Comparison of ENCODE assay signal across 10 mouse cellular contexts in genomic region chr8:114973002-114973461, GRCm38 (mm10).
DNase-seq lines count a peak whose midpoint lies in the region; ATAC-seq lines count a peak whose summit lies in the region.
"Had no signal": no experiment of that assay in that cellular context is flagged by ENCODE, and none has a peak within 500 bp of the region (broad histone marks: within the 10 kb centered on the region; RNA-seq: fewer than 3 reads in every experiment).

No protein-coding gene starts in this region.

- peak; percentile 3 to 8 for DNase-seq in frontal cortex, adult 2 months (ENCODE audit: extremely low spot score in 1 of 2, low spot score in 1 of 2)
- no peak for DNase-seq in frontal cortex, postnatal 25 days (ENCODE audit: low spot score in 2 of 2)
- peak; percentile 17 for DNase-seq in thymus, postnatal 0 days (ENCODE audit: low spot score)
- no peak for DNase-seq in thymus, adult 18-20 months
- DNase-seq in intestine, embryonic 14.5 days (ENCODE audit: low spot score) = no peak
- no peak for DNase-seq in layer of hippocampus, adult 11-12 months (ENCODE audit: low spot score)
- no peak for DNase-seq in ovary, postnatal 36 days (ENCODE audit: low spot score)

- no peak overlapping the region for H3K27ac ChIP-seq in intestine, embryonic 14.5 days (ENCODE audit: low read depth)
- H3K27ac ChIP-seq: macrophage had no signal

- H3K4me2 ChIP-seq in intestine, embryonic 14.5 days (ENCODE audit: low read length) = no peak overlapping the region

- ATAC-seq in intestine, embryonic 14.5 days (replicated peaks; ENCODE audit: low FRiP score, low TSS enrichment, low read depth) = peak; percentile 43; the same call in 1 of the 2 replicates
- no peak for ATAC-seq in erythroid progenitor cell, adult 5-6 weeks (replicated peaks; ENCODE audit: low FRiP score, poor library complexity, severe bottlenecking)

- peaks cover 5% of the 10 kb centered on the region; the same call in 1 of the 2 replicates for H3K9me3 ChIP-seq in intestine, embryonic 14.5 days (ENCODE audit: control insufficient read depth, low read length)

- no peaks in the 10 kb centered on the region for H3K36me3 ChIP-seq in intestine, embryonic 14.5 days (ENCODE audit: control insufficient read depth, insufficient read depth, low read length)

- peaks cover 9% of the 10 kb centered on the region for H3K4me1 ChIP-seq in intestine, embryonic 14.5 days (replicated peaks; ENCODE audit: control insufficient read depth, insufficient read depth, low read length)

- 28% methylated on average over 12 of the region's 12 CpGs for WGBS in intestine, embryonic 14.5 days

- H3K4me3 ChIP-seq in intestine, embryonic 14.5 days (ENCODE audit: low read depth, low read length) = no peak overlapping the region
- H3K4me3 ChIP-seq: erythroblast, embryonic 14.5 days had no signal

- H3K9ac ChIP-seq in intestine, embryonic 14.5 days (ENCODE audit: low read length) = no peak overlapping the region

- H3K27me3 ChIP-seq in intestine, embryonic 14.5 days (replicated peaks; ENCODE audit: control insufficient read depth, insufficient read depth, low read length) = no peaks in the 10 kb centered on the region

Comparison
In these comparisons a context has a peak if more than half of its experiments do, and no peak if none do; other contexts are left out.
1. DNase-seq: peak in frontal cortex, adult 2 months (2 of 2) and thymus, postnatal 0 days (single experiment); none in frontal cortex, postnatal 25 days (0 of 2), thymus, adult 18-20 months (0 of 2), intestine, embryonic 14.5 days (single experiment), layer of hippocampus, adult 11-12 months (single experiment) and ovary, postnatal 36 days (single experiment).